Mouse (Mus musculus) brain, embryonic 18.5 days (tissue): ENCODE data around the gene Lrrc4c.

Experiments
- DNase-seq: peaks from one replicate; pipeline ENCODE4 v3.0.0-alpha.2; 2012; ENCODE audit warnings: low read depth, low spot score

Gene Lrrc4c

GRCm38 (mm10) chr2:96537469-96537868 is 219.5 kb downstream of the Lrrc4c start:
- DNase-seq = no peak

- no peak for DNase-seq
Observed at GRCm38 (mm10) chr2:96547171-96547570, 229.2 kb downstream of the Lrrc4c start.

DNA sequence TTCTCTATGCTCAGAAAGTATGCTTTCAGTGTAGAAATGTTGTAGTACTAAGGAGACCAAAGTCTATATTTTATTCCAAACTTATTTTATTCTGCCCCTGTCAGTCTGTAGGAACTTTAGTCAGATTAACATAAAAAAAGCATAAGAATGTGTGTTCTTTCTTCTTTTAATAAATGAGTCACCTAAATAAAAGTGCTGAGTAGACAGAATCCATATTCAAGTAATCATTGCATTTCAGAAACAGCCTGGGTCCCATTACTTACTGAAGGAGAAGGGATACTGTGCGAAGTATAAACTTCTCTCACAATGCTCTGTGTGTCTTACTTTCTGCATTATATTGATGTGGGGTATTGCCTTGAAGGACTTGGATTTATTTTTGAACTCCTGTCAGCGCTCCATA is 255.8 kb downstream of the Lrrc4c start:
- DNase-seq = no peak

- no peak for DNase-seq
Observed at GRCm38 (mm10) chr2:96577701-96578100, 259.7 kb downstream of the Lrrc4c start.

- DNase-seq = no peak
Observed at GRCm38 (mm10) chr2:96580136-96580733, 262.3 kb downstream of the Lrrc4c start.

DNA sequence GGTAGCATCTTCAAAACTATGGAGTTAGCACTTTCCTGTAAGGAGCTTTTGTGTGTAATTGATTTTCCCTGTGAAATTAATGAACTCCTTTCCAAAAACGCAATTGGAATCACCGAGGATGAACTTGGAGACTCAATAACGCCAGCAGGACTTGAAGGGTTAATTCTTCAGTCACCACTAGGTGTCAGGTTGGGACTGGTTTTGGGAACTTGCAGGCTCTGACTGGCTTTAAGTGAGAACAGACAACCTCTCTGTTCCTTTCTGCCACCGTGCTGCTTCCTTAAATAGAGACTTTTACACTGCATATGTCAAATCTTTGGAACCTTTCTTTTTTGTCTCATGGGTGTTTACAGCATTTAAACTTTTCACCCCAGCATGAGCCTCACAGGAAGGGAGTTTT is 267.7 kb downstream of the Lrrc4c start:
- DNase-seq = peak; percentile 73

GRCm38 (mm10) chr2:96604801-96605200 is 286.8 kb downstream of the Lrrc4c start:
- no peak for DNase-seq

DNA sequence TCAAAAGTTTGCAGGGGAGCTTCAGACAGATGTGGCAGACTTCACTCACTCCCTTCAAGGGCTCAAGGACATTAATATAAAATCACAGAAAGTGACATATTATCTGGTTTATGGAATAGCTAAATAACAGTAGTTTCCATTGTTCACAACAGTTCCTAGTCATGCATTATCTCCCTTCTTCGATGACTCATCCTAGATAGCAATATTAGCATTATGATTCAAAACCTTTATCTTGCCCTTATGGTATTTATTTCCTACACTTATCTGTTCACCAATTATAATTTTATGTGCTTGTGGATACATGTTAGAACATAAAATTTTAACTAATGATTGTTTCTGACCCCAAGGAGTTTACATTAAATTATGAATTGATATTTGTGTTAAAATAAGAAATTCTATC is 296.2 kb downstream of the Lrrc4c start:
- no peak for DNase-seq

- no peak for DNase-seq
Observed at GRCm38 (mm10) chr2:96618691-96619205, 300.8 kb downstream of the Lrrc4c start.

- DNase-seq = no peak
Observed at GRCm38 (mm10) chr2:96667113-96667512, 349.1 kb downstream of the Lrrc4c start.

DNA sequence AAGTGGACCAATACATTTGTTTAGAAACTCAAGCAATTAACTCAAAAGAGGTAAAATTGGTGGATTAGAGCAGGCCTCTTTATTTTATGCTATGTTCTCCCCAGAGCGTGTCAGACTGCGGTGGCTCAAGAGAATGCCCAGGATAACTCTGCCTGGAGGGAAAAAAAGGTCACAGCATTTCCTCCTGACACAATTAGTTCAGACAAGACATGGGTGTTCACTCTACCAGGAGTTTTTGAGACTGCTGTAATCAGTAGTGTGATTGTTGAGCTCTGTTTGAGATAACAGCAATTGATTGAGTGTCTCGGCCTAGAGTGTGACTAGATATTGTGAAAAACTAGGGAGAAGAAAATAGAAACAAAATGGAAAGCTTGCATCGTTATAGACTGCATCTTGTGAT is 363.8 kb downstream of the Lrrc4c start:
- no peak for DNase-seq

DNA sequence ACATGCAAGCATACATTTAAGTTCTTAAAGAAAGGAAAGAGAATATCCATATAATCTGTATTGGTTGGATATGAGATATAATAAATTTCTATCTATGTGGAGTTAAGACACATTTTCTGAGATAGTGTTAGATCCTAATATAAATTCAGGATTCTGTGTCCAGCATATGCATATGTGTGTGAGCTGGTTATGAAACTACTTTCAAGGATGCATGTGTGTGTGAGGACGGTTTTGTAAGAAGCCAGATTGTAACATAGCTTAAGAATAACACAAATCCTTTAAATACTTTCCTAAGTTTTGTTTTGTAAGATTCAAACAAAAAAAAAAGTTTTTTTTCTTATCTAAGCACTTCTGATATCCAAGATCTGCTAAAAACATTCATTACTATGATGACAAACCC is 367.4 kb downstream of the Lrrc4c start:
- DNase-seq = no peak

DNA sequence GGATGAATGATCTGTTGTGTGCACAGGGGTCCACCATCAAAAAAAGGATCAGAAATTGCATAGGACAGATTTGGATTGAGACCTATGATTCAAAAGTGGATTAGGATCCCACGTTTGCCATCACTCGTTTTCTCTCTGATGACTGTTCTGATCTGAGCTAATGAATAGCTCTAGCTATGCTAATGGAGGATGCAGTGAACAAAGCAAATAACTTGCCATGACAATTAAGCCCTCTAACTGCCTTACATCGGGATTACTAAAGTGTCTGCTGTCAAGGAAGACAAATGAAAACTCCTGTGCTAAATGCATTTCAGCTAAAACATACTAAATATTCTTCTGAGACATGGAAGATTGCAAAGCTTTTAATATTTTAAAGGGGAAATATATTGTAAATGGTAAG is 387.0 kb downstream of the Lrrc4c start:
- DNase-seq = no peak

GRCm38 (mm10) chr2:96707772-96708350 is 389.9 kb downstream of the Lrrc4c start:
- no peak for DNase-seq

GRCm38 (mm10) chr2:96714561-96714960 is 396.6 kb downstream of the Lrrc4c start:
- no peak for DNase-seq

DNA sequence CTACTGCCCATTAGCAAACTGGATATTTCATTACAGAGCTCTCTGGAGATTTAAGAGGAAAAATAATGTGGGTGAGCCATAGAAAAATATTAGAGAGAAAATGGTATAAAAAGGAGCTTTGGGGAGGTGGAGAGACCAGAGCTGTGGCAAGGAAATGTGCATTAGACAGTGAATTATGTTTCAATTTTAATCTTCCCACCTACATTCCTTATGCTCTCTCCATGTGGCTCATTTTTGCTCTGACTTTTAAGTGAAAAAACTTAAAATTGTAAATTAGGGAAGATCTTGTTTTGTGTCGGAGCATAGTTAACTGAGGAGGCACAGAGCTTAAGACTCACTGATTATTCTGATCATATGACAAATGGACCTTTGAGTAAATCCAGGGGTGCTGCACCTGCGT is 399.4 kb downstream of the Lrrc4c start:
- DNase-seq = no peak

- DNase-seq = no peak
Observed at GRCm38 (mm10) chr2:96723395-96723794, 405.4 kb downstream of the Lrrc4c start.

GRCm38 (mm10) chr2:96736081-96736480 is 418.1 kb downstream of the Lrrc4c start:
- DNase-seq = no peak

GRCm38 (mm10) chr2:96755066-96755465 is 437.1 kb downstream of the Lrrc4c start:
- no peak for DNase-seq

DNA sequence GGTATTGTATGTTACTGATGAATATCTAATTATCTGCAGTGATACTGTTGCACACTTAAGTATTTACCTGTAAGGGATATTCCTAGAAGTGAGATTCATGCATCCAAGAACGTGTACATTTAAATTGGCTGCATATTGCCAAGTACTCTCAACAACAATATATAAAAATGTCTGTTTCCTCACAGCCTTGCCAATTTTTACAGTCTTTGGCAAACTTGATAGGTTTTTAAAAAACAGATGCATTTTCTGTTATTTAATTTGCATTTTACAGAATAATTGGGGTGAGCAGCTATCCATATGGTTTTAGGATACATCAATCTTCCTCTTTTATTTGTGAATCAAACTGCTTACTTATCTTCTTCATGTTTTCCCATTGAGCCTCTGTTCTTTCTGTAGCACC is 439.7 kb downstream of the Lrrc4c start:
- DNase-seq = no peak

DNA sequence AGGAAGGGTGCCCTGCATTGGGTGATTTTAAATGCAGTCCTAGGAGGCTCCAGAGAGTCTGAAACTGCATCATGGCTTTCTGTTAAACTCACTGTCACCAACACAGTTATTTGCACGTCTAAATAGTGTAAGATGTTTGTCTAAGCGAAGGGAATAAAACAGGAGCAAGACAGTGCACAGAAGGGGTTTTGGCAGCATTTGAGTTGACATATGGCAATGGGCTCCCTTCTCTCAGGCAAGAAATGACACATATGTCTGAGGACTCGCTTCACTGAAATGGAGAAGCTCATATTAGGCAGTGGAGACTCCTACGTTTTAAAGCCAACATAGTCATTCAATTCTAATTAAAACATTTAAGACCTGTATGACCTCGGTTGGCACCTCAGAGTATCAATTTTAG is 445.6 kb downstream of the Lrrc4c start:
- peak; percentile 58 for DNase-seq

GRCm38 (mm10) chr2:96775376-96775775 is 457.4 kb downstream of the Lrrc4c start:
- no peak for DNase-seq

GRCm38 (mm10) chr2:96796681-96797385 is 478.9 kb downstream of the Lrrc4c start:
- DNase-seq = no peak
